Mouse (Mus musculus) spleen, adult 2 months (tissue): ENCODE measurements at regions not wholly inside any gene's neighbourhood (a gene's known extent, or its start where the extent isn't known, plus 50 kb on each side); places are given as distances from the start of the nearest gene placed in this dataset.

Experiments used
- CTCF ChIP-seq: fragments of 200-500 bp; IDR thresholded peaks from 2 replicates; pipeline ENCODE4 v1.5.1; 2011; ENCODE audit warnings: mild to moderate bottlenecking, inconsistent platforms; ENCODE audit not compliant: insufficient read depth, insufficient read length, insufficient replicate concordance; ENCODE audit errors: extremely low read depth
- POLR2A ChIP-seq: fragments of 200-500 bp; IDR thresholded peaks from 2 replicates; pipeline ENCODE4 v1.6.1; 2011; ENCODE audit warnings: low read depth, low read length, inconsistent platforms

DNA sequence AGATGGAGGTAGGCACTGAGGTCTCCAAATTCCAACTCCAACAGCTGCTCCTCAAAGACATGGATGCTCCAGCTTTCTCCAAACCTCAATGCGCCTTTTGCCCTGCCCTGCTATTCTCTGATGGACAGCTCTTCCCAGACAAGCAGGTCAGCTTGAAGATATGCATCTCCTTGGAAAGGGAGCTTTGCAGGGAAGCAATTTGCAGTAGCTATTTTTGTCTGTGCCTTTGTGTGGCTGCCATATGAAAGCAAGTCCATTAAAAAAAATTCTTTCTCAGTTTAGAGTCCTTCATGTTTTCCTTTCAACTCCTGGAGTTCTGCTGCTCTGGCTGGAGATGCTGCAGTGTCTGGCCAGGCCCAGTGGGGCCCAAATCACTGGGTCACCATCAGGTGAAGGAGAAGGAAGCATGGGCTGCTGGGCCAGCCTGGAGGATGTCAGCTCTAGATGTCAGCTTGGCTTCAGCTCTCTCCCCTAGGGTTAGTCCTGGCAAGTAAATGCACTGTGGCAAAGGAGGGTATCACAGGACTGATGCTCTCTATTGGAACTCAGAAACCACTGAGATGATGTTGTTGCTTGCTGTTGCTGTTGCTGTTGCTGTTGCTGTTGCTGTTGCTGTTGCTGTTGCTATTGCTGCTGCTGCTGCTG, 240.5 kb upstream of the Gm21798 start:
- TF ChIP-seq CTCF (no peak), POLR2A (no peak)
